Mouse (Mus musculus): ENCODE data around the gene Ank3. TPM values are rescaled to one million over a fixed set of nuclear protein-coding genes. Genes with fewer than 3 reads are reported as not detected.

The Ank3 gene
- polyA plus RNA-seq, 1 experiment from 2014 or later, result 150 TPM

GRCm38 (mm10) chr10:69731863-69732262, 333.3 kb downstream of the Ank3 start:
- DNase-seq (no peak), ATAC-seq (ENCODE audit: low FRiP score, low TSS enrichment) (no peak)
- Histone ChIP-seq H3K9me3 (ENCODE audit: control insufficient read depth, low read length) (no peaks in the 10 kb centered on the region), H3K27me3 (ENCODE audit: control insufficient read depth, insufficient read depth, low read length) (no peaks in the 10 kb centered on the region), H3K4me1 (ENCODE audit: control insufficient read depth, insufficient read depth, low read length) (peaks cover 23% of the 10 kb centered on the region), H3K4me2 (ENCODE audit: low read length) (no peak overlapping the region), H3K36me3 (ENCODE audit: control insufficient read depth, insufficient read depth, low read length) (no peaks in the 10 kb centered on the region), H3K4me3 (replicated peaks; ENCODE audit: low read depth, low read length) (no peak overlapping the region), H3K27ac (replicated peaks; ENCODE audit: low read depth, low read length) (no peak overlapping the region), H3K9ac (replicated peaks; ENCODE audit: low read length) (no peak overlapping the region)
- WGBS, result 84% methylated on average over 1 of the region's 1 CpGs

GRCm38 (mm10) chr10:69736241-69736640, 337.7 kb downstream of the Ank3 start:
- 68% methylated on average over 7 of the region's 7 CpGs for WGBS
- H3K36me3 ChIP-seq (ENCODE audit: control insufficient read depth, insufficient read depth, low read length), result no peaks in the 10 kb centered on the region
- ATAC-seq (ENCODE audit: low FRiP score, low TSS enrichment), result no peak
- H3K4me2 ChIP-seq (ENCODE audit: low read length), result no peak overlapping the region
- H3K9me3 ChIP-seq (ENCODE audit: control insufficient read depth, low read length), result no peaks in the 10 kb centered on the region
- H3K4me3 ChIP-seq (replicated peaks; ENCODE audit: low read depth, low read length), result no peak overlapping the region
- H3K4me1 ChIP-seq (ENCODE audit: control insufficient read depth, insufficient read depth, low read length), result peaks cover 8% of the 10 kb centered on the region
- H3K9ac ChIP-seq (replicated peaks; ENCODE audit: low read length), result no peak overlapping the region
- H3K27ac ChIP-seq (replicated peaks; ENCODE audit: low read depth, low read length), result no peak overlapping the region
- no peak for DNase-seq
- H3K27me3 ChIP-seq (ENCODE audit: control insufficient read depth, insufficient read depth, low read length), result no peaks in the 10 kb centered on the region

DNA sequence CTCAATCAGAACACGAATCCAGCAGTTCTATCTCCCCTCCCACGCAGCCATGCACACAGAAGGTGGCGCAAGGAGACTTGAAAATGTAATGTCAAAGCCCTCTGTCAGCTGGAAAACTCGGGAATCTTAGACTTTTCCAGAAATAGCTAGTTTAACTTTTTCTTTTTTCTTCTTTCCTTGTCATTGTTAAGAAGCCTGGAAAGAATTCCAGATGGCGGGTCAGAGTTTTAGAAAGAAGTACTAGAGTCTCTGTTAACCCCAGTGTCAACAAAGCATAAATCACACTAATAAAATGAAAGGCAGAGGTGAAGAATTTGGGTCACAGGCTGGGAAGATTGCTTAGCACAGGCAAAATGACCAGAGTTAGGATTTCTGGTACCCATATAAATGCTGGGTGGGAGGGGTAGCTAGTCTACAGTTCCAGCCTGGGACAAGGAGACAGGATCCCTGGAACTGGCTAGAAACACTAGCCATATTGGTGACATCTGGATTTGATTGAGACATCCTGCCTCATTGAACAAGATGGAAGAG, 340.2 kb downstream of the Ank3 start:
- Histone ChIP-seq H3K9me3 (ENCODE audit: control insufficient read depth, low read length) (no peaks in the 10 kb centered on the region), H3K4me2 (ENCODE audit: low read length) (no peak overlapping the region), H3K4me3 (replicated peaks; ENCODE audit: low read depth, low read length) (no peak overlapping the region), H3K27me3 (ENCODE audit: control insufficient read depth, insufficient read depth, low read length) (no peaks in the 10 kb centered on the region), H3K27ac (replicated peaks; ENCODE audit: low read depth, low read length) (no peak overlapping the region), H3K36me3 (ENCODE audit: control insufficient read depth, insufficient read depth, low read length) (no peaks in the 10 kb centered on the region), H3K4me1 (ENCODE audit: control insufficient read depth, insufficient read depth, low read length) (peaks cover 17% of the 10 kb centered on the region; the same call in 1 of the 2 replicates), H3K9ac (replicated peaks; ENCODE audit: low read length) (no peak overlapping the region)
- no peak for ATAC-seq (ENCODE audit: low FRiP score, low TSS enrichment)
- no peak for DNase-seq
- WGBS, result 69% methylated on average over 5 of the region's 5 CpGs

DNA sequence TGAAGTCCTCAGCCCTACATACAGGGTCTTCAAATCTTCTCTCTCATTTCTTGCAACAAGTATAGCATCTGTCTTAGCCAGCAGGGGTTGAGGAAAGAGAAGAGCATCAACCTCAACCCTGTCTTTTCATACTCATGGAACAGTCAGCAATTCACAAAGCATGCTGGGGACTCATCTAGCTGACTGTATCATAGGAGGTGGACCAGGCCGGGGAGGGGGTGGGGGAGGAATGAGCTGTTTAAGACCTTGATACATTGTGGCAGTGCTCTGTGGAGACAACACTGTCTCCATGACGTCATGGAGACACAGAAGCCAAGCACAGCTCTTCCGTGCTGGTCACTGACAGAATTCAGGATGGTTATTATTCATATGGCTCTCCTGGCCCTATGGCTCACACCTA, 344.0 kb downstream of the Ank3 start:
- DNase-seq (no peak), ATAC-seq (ENCODE audit: low FRiP score, low TSS enrichment) (no peak)
- Histone ChIP-seq H3K27me3 (ENCODE audit: control insufficient read depth, insufficient read depth, low read length) (no peaks in the 10 kb centered on the region), H3K4me2 (ENCODE audit: low read length) (no peak overlapping the region), H3K27ac (replicated peaks; ENCODE audit: low read depth, low read length) (no peak overlapping the region), H3K4me3 (replicated peaks; ENCODE audit: low read depth, low read length) (no peak overlapping the region), H3K9ac (replicated peaks; ENCODE audit: low read length) (no peak overlapping the region), H3K36me3 (ENCODE audit: control insufficient read depth, insufficient read depth, low read length) (no peaks in the 10 kb centered on the region), H3K4me1 (ENCODE audit: control insufficient read depth, insufficient read depth, low read length) (peaks cover 39% of the 10 kb centered on the region), H3K9me3 (ENCODE audit: control insufficient read depth, low read length) (no peaks in the 10 kb centered on the region)
- 81% methylated on average over 3 of the region's 3 CpGs for WGBS

DNA sequence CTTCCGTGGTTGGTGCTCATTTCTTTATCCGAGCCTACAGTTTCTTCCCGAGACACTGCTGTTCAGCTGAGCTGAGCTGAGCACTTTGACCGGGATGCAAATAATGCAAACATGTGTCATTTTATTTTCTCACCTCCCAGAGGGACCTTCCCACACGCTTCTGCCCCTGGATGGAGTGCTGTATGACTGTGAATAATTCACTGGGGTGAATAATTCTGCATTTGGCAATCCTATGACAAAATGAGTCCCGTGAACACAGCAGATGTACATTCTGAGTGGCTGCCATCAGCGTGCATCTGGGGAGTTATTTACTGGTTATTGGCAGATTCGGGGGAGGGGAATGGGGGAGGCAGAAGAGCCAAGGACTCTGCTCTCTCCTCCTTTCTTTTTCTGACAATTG, 345.6 kb downstream of the Ank3 start:
- Histone ChIP-seq H3K9ac (replicated peaks; ENCODE audit: low read length) (no peak overlapping the region), H3K4me3 (replicated peaks; ENCODE audit: low read depth, low read length) (no peak overlapping the region), H3K27ac (replicated peaks; ENCODE audit: low read depth, low read length) (peak overlapping the region; percentile 52; the same call in 1 of the 2 replicates), H3K9me3 (ENCODE audit: control insufficient read depth, low read length) (no peaks in the 10 kb centered on the region), H3K36me3 (ENCODE audit: control insufficient read depth, insufficient read depth, low read length) (no peaks in the 10 kb centered on the region), H3K4me1 (ENCODE audit: control insufficient read depth, insufficient read depth, low read length) (peaks cover 42% of the 10 kb centered on the region), H3K27me3 (ENCODE audit: control insufficient read depth, insufficient read depth, low read length) (no peaks in the 10 kb centered on the region), H3K4me2 (ENCODE audit: low read length) (no peak overlapping the region)
- 27% methylated on average over 8 of the region's 8 CpGs for WGBS
- DNase-seq (peak; percentile 63), ATAC-seq (ENCODE audit: low FRiP score, low TSS enrichment) (peak; percentile 46; the same call in 1 of the 2 replicates)

- no peaks in the 10 kb centered on the region for H3K27me3 ChIP-seq (ENCODE audit: control insufficient read depth, insufficient read depth, low read length)
- H3K9ac ChIP-seq (replicated peaks; ENCODE audit: low read length), result no peak overlapping the region
- no peaks in the 10 kb centered on the region for H3K36me3 ChIP-seq (ENCODE audit: control insufficient read depth, insufficient read depth, low read length)
- H3K4me1 ChIP-seq (ENCODE audit: control insufficient read depth, insufficient read depth, low read length), result peaks cover 45% of the 10 kb centered on the region
- 65% methylated on average over 5 of the region's 5 CpGs for WGBS
- no peak overlapping the region for H3K4me3 ChIP-seq (replicated peaks; ENCODE audit: low read depth, low read length)
- DNase-seq, result no peak
- peak overlapping the region; percentile 52 for H3K27ac ChIP-seq (replicated peaks; ENCODE audit: low read depth, low read length)
- no peaks in the 10 kb centered on the region for H3K9me3 ChIP-seq (ENCODE audit: control insufficient read depth, low read length)
- H3K4me2 ChIP-seq (ENCODE audit: low read length), result no peak overlapping the region
- no peak for ATAC-seq (ENCODE audit: low FRiP score, low TSS enrichment)
These were observed 346.3 kb downstream of the Ank3 start for GRCm38 (mm10) chr10:69744871-69745270.

DNA sequence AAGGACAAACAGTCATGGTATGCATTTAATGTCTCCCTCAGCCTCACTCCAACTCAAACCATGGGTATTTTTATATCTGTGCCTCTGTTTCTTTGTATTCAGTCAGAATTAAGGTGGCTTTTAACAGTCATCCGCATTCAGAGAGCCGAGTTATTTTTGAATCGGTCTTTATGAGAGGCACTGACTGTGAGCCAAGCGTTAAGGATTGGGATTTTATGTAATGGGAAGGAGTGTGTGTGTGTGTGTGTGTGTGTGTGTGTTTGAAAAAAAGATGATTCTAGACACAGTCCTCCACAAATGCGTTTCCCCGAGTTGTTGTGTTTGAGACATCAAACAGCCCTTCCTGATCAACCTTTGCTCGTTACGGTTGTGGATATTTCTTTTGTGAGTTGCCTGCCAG, 347.7 kb downstream of the Ank3 start:
- H3K27ac ChIP-seq (replicated peaks; ENCODE audit: low read depth, low read length), result no peak overlapping the region
- WGBS, result 78% methylated on average over 8 of the region's 8 CpGs
- no peaks in the 10 kb centered on the region for H3K9me3 ChIP-seq (ENCODE audit: control insufficient read depth, low read length)
- H3K4me1 ChIP-seq (ENCODE audit: control insufficient read depth, insufficient read depth, low read length), result peaks cover 46% of the 10 kb centered on the region
- no peaks in the 10 kb centered on the region for H3K27me3 ChIP-seq (ENCODE audit: control insufficient read depth, insufficient read depth, low read length)
- ATAC-seq (ENCODE audit: low FRiP score, low TSS enrichment) (no peak), DNase-seq (no peak)
- H3K4me2 ChIP-seq (ENCODE audit: low read length), result no peak overlapping the region
- no peak overlapping the region for H3K4me3 ChIP-seq (replicated peaks; ENCODE audit: low read depth, low read length)
- H3K9ac ChIP-seq (replicated peaks; ENCODE audit: low read length), result no peak overlapping the region
- H3K36me3 ChIP-seq (ENCODE audit: control insufficient read depth, insufficient read depth, low read length), result no peaks in the 10 kb centered on the region

GRCm38 (mm10) chr10:69746730-69747129, 348.2 kb downstream of the Ank3 start:
- Histone ChIP-seq H3K27ac (replicated peaks; ENCODE audit: low read depth, low read length) (no peak overlapping the region), H3K27me3 (ENCODE audit: control insufficient read depth, insufficient read depth, low read length) (no peaks in the 10 kb centered on the region), H3K4me1 (ENCODE audit: control insufficient read depth, insufficient read depth, low read length) (peaks cover 46% of the 10 kb centered on the region), H3K4me2 (ENCODE audit: low read length) (no peak overlapping the region), H3K9me3 (ENCODE audit: control insufficient read depth, low read length) (no peaks in the 10 kb centered on the region), H3K9ac (replicated peaks; ENCODE audit: low read length) (no peak overlapping the region), H3K36me3 (ENCODE audit: control insufficient read depth, insufficient read depth, low read length) (no peaks in the 10 kb centered on the region), H3K4me3 (replicated peaks; ENCODE audit: low read depth, low read length) (no peak overlapping the region)
- 57% methylated on average over 5 of the region's 5 CpGs for WGBS
- ATAC-seq (ENCODE audit: low FRiP score, low TSS enrichment) (no peak), DNase-seq (no peak)

GRCm38 (mm10) chr10:69751416-69751815, 352.8 kb downstream of the Ank3 start:
- Histone ChIP-seq H3K27me3 (ENCODE audit: control insufficient read depth, insufficient read depth, low read length) (no peaks in the 10 kb centered on the region), H3K9ac (replicated peaks; ENCODE audit: low read length) (no peak overlapping the region), H3K4me3 (replicated peaks; ENCODE audit: low read depth, low read length) (no peak overlapping the region), H3K4me2 (ENCODE audit: low read length) (no peak overlapping the region), H3K27ac (replicated peaks; ENCODE audit: low read depth, low read length) (peak overlapping the region; percentile 68), H3K36me3 (ENCODE audit: control insufficient read depth, insufficient read depth, low read length) (no peaks in the 10 kb centered on the region), H3K4me1 (ENCODE audit: control insufficient read depth, insufficient read depth, low read length) (0 out of 2 replicates have a peak, but pooled peaks cover 22% of the 10 kb centered on the region), H3K9me3 (ENCODE audit: control insufficient read depth, low read length) (no peaks in the 10 kb centered on the region)
- no peak for ATAC-seq (ENCODE audit: low FRiP score, low TSS enrichment)
- WGBS, result 36% methylated on average over 7 of the region's 7 CpGs
- peak; percentile 42 for DNase-seq

Measured in midbrain, embryonic 14.5 days (tissue).